Comparison of ENCODE assay signal across 8 mouse cellular contexts in genomic region chr8:3418101-3418500, GRCm38 (mm10). TPM values are rescaled to one million over a fixed set of nuclear protein-coding genes. Genes with fewer than 3 reads are reported as not detected.
DNase-seq lines count a peak whose midpoint lies in the region; ATAC-seq and TF ChIP-seq lines count a peak whose summit lies in the region.

No protein-coding gene starts in this region.

- no peak for TF ChIP-seq CTCF in kidney, adult 2 months (conservative IDR thresholded peaks at IDR 0.05; ENCODE audit: insufficient read depth, insufficient read length, low read depth, low read length)
- TF ChIP-seq CTCF in embryonic fibroblast, embryonic 13.5 days (IDR thresholded peaks at IDR 0.05; ENCODE audit: borderline replicate concordance, insufficient read depth, low read length) = no peak

- H3K9me3 ChIP-seq in lung, embryonic 16.5 days (ENCODE audit: control insufficient read depth, low read length) = no peaks in the 10 kb centered on the region

- H3K9ac ChIP-seq in lung, embryonic 16.5 days (ENCODE audit: low read length) = no peak overlapping the region

- H3K4me1 ChIP-seq in kidney, adult 2 months (ENCODE audit: control insufficient read depth, insufficient read depth, low read length) = peaks cover 27% of the 10 kb centered on the region
- H3K4me1 ChIP-seq in embryonic fibroblast, embryonic 13.5 days (ENCODE audit: control insufficient read depth, insufficient read depth, low read length) = peaks cover 38% of the 10 kb centered on the region
- peaks cover 5% of the 10 kb centered on the region; the same call in 1 of the 2 replicates for H3K4me1 ChIP-seq in lung, embryonic 16.5 days (replicated peaks; ENCODE audit: control insufficient read depth, insufficient read depth, low read length)

- 0 out of 2 replicates have a peak overlapping the region, but pooled peaks have one; percentile 9 for H3K27ac ChIP-seq in kidney, adult 2 months (ENCODE audit: insufficient read depth, low read depth, low read length)
- H3K27ac ChIP-seq in embryonic fibroblast, embryonic 13.5 days (ENCODE audit: insufficient read depth, low read length) = peak overlapping the region; percentile 82
- 0 out of 2 replicates have a peak overlapping the region, but pooled peaks have one; percentile 16 for H3K27ac ChIP-seq in lung, embryonic 16.5 days (ENCODE audit: low read length)

- H3K4me3 ChIP-seq in kidney, adult 2 months (ENCODE audit: insufficient read depth, low read depth, low read length) = no peak overlapping the region
- H3K4me3 ChIP-seq in embryonic fibroblast, embryonic 13.5 days (ENCODE audit: insufficient read depth, low read length) = no peak overlapping the region
- H3K4me3 ChIP-seq in lung, embryonic 16.5 days (ENCODE audit: low read length) = no peak overlapping the region

- H3K36me3 ChIP-seq in kidney, adult 2 months (ENCODE audit: control insufficient read depth, insufficient read depth, low read length) = no peaks in the 10 kb centered on the region
- H3K36me3 ChIP-seq in lung, embryonic 16.5 days (ENCODE audit: control insufficient read depth, insufficient read depth, low read length) = no peaks in the 10 kb centered on the region

- 87% methylated on average over 1 of the region's 1 CpGs for WGBS in kidney, adult 2 months
- 64% methylated on average over 1 of the region's 1 CpGs for WGBS in lung, embryonic 16.5 days

- H3K4me2 ChIP-seq in lung, embryonic 16.5 days (ENCODE audit: low read depth, low read length) = no peak overlapping the region

- no peak for DNase-seq in kidney, adult 2 months
- no peak for DNase-seq in kidney, adult 9 months
- peak; percentile 97 for DNase-seq in Muller cell, postnatal 12 days (ENCODE audit: inconsistent ontology term)
- DNase-seq in frontal cortex, postnatal 36 days (ENCODE audit: low spot score in 2 of 2) = no peak
- DNase-seq in layer of hippocampus, adult 18-20 months (ENCODE audit: low spot score in 2 of 2) = no peak

- peak; percentile 43; the same call in 1 of the 2 replicates for ATAC-seq in lung, embryonic 16.5 days (ENCODE audit: low read depth)
- ATAC-seq in inflammation-experienced regulatory T-cells, adult 6 months = no peak

- H3K27me3 ChIP-seq in kidney, adult 2 months (replicated peaks; ENCODE audit: control insufficient read depth, insufficient read depth, low read length) = no peaks in the 10 kb centered on the region
- H3K27me3 ChIP-seq in lung, embryonic 16.5 days (ENCODE audit: control insufficient read depth, insufficient read depth, low read depth, low read length) = no peaks in the 10 kb centered on the region

- no peak for TF ChIP-seq POLR2A in kidney, adult 2 months (IDR thresholded peaks at IDR 0.05; ENCODE audit: low read depth, low read length)
- no peak for TF ChIP-seq POLR2A in embryonic fibroblast, embryonic 13.5 days (IDR thresholded peaks at IDR 0.05; ENCODE audit: low read depth, low read length)

RNA-seq across cellular contexts. Expression of gene Arhgef18, which starts 25.3 kb away (rescaled TPM):
- polyA plus RNA-seq in kidney, adult 2 months (2012; rRNA removed) = 37.9 and 38.9 TPM in 2 replicates
- polyA plus RNA-seq in embryonic fibroblast, embryonic 13.5 days (2011; ENCODE audit: insufficient read length, low read depth, missing spikeins) = 19.8 and 21.2 TPM in 2 replicates
- polyA plus RNA-seq in lung, embryonic 16.5 days (2015; fragmentation: Nextera tagmentation; extraction: Ambion mirVana) = 6.9 and 7.6 TPM in 2 replicates
- total RNA-seq in layer of hippocampus, adult 18-20 months (2021) = 10 to 100 TPM; 49.0 to 51.3 TPM
- 10 to 100 TPM; 21.3 to 30.9 (median 30.4) TPM for polyA plus RNA-seq in inflammation-experienced regulatory T-cells, adult 6 months (2017; shearing (Covaris generic))

RNA-seq across cellular contexts. Expression of gene Pex11g, which starts 49.4 kb away (rescaled TPM):
- 15.1 and 15.5 TPM in 2 replicates for polyA plus RNA-seq in kidney, adult 2 months (2012; rRNA removed)
- polyA plus RNA-seq in embryonic fibroblast, embryonic 13.5 days (2011; ENCODE audit: insufficient read length, low read depth, missing spikeins) = 3.8 and 5.9 TPM in 2 replicates
- polyA plus RNA-seq in lung, embryonic 16.5 days (2015; fragmentation: Nextera tagmentation; extraction: Ambion mirVana) = 9.5 and 11.1 TPM in 2 replicates
- 1 to 10 TPM in 1 of 2 experiments, under 1 TPM in 1; 0.97 to 1.7 TPM for total RNA-seq in layer of hippocampus, adult 18-20 months (2021)
- polyA plus RNA-seq in inflammation-experienced regulatory T-cells, adult 6 months (2017; shearing (Covaris generic)) = 10 to 100 TPM in 2 of 3 experiments, 1 to 10 TPM in 1; 9.0 to 20.4 (median 16.7) TPM

RNA-seq across cellular contexts. Expression of gene Tex45, which starts 52.6 kb away (rescaled TPM):
- polyA plus RNA-seq in kidney, adult 2 months (2012; rRNA removed) = 0.05 and 0.11 TPM in 2 replicates
- polyA plus RNA-seq in embryonic fibroblast, embryonic 13.5 days (2011; ENCODE audit: insufficient read length, low read depth, missing spikeins) = not detected in 2 replicates
- not detected in 2 replicates for polyA plus RNA-seq in lung, embryonic 16.5 days (2015; fragmentation: Nextera tagmentation; extraction: Ambion mirVana)
- total RNA-seq in layer of hippocampus, adult 18-20 months (2021) = under 1 TPM in 1 of 2 experiments, not detected in 1; 0.20 TPM
- not detected for polyA plus RNA-seq in inflammation-experienced regulatory T-cells, adult 6 months (2017; shearing (Covaris generic))

Comparison
In these comparisons a context has a peak if more than half of its experiments do, and no peak if none do; other contexts are left out.
1. H3K27ac ChIP-seq: peak in every context shown above with its lines; median percentile 82 in embryonic fibroblast, embryonic 13.5 days; 16 in lung, embryonic 16.5 days; 9 in kidney, adult 2 months.